Mouse (Mus musculus): ENCODE measurements around the gene Mospd1.

Gene Mospd1

DNA sequence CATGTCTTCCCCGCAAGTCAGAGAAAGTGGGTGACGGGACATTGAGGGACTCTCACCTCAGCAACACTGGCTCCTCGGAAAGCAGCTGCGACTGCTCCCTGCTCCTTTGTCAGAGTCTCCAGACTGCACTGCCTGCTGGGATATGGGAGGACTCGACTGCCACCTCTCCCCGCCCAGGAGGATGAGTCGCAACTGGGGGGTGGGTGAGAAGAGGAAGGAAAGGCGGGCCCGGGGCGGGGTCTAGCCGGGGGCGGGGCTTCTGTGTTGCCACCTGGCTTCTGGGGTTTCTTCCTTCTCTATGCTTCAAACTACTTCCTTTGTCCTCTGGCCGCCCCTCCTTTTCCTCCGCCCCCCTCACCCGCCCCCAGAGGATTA lies at the start of gene Mospd1:
TSS of gene Mospd1 (minus strand) at position 137 of the 375 bp plus-strand sequence.
- DNase-seq (ENCODE audit: low spot score in 2 of 2), result peak; percentile 71 to 79

DNA sequence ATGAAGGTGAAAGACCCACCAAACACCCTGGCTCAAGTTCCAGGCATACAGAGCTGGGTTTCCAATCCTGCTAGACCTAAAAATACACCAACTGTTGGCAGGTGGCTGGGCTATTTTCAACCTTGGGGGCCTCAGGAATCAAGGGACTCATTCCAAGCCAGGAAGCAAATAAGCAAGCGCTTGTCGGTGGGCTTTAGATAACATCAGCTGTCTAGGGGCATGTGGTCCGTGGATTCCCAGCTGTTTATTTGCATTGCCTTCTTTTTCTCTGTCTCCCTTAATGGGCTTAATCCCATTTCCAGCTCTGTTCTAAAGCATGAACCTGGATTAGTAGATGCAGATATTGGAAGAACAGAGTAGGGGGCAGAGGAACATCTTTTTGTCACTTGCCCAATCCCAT lies 16.1 kb upstream of the Mospd1 start:
- DNase-seq (ENCODE audit: low spot score in 2 of 2), result no peak

DNA sequence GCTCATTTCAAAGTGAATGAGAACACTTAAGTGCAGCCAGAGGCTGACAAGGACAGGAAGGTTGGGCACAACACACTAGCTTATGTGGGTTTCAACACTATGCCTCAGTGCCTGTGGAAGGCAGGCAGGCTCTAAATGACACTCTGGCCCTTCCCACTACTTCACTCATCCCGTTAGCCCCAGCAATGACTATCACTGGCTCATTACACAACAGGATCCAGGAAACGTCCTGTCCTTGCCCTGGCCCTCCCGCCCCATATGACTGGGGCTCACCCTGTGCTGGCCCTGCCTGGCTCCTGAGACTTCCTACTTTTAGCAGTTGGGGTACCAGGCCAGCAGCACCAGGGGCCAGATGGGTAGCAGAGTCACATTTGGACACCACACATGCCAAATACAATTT lies 12.8 kb upstream of the Mospd1 start:
- no peak for DNase-seq (ENCODE audit: low spot score in 2 of 2)

DNA sequence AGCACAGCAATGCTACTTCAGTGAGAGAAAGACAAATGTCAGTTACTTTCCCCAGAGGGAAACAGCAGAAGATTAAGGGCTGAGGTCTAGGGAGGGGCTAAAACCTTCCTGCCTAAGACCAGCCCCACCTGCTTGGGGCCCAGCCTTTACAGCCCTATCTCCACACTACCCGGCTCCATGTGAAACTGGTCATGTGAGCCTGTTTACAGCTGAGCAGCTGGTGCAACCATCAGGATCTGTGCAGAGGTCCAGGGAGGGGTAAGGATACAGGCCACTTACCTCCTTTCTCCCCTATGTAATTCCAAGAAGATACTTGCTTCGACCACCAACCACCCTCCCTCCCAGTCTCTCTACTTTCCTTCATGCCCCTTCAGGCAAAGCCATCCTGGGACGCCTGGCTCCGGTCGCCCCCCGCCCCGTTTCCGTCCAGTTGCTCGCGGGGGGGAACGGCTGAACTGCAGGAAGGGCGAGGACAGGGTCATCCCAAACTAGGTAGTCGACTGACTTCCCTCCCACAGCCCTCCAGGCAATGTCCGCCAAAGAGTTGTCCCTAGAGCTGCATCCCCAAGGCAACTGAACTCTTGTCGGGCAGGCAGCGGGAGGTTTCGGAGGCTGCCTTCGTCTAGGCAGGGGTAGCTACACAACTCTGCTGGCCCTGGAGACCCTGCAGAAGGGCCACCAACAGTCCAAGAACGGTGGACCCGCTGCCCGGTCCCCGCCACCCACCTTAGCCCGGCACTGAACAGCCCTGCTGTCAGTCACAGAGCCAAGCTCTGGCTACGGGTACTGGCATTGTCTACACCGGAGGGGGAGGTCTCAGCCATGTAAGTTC lies 552 bp downstream of the Mospd1 start:
- peak in 1 of 2 experiments; percentile 1 for DNase-seq (ENCODE audit: low spot score in 2 of 2)

DNA sequence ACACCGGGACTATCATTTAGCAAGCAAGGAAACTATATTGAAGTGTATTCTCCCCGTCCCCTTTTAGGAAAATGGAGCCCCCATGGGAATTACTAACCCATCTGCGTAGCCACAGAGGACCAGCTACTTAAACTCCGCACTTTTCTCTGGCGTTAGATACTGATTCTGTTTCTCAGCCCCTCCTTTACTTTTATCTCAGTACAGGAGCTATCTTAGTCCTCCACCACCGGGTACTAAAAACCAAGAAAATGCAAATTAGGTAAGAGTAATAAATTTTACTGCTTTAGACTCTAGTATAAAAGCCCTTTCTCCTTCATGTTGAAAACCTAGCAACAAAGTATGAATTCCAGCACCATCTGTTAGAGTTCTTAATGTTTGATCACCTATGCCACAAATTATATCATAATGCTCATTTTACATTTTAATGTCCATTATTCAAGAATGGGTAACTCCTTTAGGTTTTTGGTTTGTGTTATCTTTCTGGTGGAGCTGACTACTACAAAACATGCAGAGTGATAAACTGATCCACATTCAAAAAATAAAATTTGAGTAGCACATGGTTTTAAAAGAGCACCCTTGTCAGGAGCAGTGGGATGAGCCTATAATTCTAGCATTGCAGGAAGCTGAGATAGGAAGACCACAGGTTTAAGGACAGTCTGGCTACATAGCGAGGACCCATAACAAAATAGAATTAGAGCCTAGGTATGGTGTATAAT lies 5.5 kb downstream of the Mospd1 start:
- DNase-seq (ENCODE audit: low spot score in 2 of 2), result no peak

DNA sequence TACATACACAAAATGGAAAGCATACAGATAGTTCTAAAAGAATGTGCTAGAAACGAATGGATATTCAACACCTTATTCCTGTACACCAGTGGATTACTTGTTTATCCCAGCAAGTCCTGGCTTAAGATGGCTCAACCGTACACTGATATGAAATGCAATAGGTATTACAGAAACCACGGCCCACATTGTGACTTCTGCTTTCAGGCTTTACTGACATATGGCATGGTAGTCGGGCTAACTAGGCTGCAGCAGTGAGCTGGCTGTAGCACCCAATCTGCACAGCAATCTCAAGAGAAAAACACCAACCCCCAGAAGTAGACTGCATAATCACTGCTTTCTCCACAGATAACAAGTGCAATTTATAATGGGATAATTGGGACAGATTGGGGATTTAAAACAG lies 21.9 kb downstream of the Mospd1 start:
- DNase-seq (ENCODE audit: low spot score in 2 of 2), result no peak

DNA sequence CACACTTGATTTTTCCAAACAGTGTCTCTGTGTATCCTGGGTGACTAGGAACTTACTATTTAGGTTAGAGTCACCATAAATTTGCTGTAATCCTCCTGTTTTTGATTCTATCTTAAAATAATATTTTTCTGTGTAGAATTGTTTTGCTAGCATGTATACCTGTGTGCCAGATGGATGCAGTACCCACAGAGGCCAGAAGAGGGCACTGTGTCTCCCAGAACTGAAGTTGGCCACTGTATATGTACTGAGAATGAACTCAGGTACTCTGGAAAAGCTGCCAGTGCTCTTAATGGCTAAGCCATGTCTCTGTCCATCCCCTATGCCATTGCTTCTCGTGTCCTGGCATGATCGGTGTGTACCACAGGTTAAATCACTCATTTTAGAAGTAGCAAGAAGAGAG lies 28.8 kb downstream of the Mospd1 start:
- DNase-seq (ENCODE audit: low spot score in 2 of 2), result peak in 1 of 2 experiments; percentile 2

DNA sequence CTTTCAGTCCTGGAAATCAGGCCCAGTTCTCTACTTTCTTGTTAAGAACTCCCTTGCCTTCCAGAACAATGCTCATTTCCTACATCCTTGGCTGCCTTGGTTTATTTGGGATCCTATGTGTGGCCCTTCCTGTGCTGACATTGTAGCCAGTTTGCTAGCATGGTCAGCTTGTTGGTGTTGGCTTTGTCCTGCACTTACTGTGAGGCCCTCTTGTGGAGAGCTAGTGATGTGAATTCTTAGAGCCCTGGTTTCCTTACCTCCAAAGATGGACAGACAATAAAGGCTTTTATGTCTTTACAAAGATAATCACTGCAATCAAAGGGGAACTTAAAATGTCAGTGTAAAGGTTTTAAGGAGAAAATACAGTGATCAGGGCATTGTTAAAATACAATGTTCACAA lies 32.9 kb downstream of the Mospd1 start:
- DNase-seq (ENCODE audit: low spot score in 2 of 2), result no peak

DNA sequence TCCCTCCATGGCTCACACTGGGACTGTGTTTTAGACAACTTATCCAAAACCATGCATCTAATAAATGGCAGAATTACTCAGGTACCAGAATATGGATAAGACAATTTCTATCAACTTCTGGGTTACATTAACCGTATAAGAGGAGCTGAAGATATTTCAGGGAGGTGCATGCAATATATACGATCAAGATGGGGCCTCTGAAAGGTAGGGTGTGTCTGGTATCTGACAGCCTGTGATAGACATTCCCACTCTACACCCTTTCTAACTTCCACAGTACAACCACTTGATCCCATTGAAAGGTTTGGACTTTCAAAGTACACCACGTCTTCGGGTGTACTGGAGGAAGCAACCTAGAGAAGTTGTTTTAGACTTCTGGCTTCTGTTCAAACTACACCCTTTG lies 39.9 kb downstream of the Mospd1 start:
- DNase-seq (ENCODE audit: low spot score in 2 of 2), result no peak

DNA sequence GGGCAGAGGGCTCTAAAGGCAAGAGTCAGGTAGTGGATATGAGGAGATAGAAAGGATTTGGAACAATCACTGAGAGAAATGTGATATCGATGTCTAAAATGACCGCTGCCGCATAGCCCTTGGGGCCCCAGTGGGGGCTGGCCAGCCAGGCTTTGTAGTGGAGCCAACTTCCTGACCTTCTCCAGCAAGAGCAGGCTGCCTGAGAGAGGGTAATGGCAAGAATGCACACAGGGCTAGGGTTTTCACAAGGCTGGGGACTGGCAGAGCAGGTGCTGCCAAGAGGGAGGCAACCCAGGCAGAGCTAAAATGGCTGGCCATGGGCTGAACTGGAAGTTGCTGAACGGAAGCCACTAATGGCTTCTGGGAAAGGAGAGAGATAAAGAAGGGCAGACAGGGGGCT lies 49.2 kb downstream of the Mospd1 start:
- DNase-seq (ENCODE audit: low spot score in 2 of 2), result no peak

DNA sequence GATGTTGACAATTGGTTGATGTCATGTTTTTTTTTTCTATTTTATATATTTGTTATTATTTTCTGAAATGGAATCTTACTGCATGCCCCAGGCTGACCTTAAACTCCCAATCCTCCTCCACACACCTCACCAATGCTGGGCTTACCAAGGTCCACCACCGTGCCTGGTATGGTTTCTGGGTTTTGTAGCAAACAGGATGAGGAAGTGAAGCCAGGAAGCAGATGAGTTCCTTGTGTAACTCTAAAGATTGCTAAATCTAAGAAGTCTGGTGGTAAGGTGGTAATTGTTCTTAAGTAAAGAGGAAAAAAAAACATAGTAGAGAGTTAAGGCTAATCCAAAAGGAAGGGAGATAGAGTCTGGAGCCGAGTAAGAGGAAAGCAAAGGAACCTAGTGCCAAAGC lies 49.7 kb downstream of the Mospd1 start:
- DNase-seq (ENCODE audit: low spot score in 2 of 2), result no peak

All from right cerebral cortex, postnatal 36 days (tissue).